Mouse (Mus musculus): ENCODE measurements around the gene 5430427O19Rik. TPM values are rescaled to one million over a fixed set of nuclear protein-coding genes. Genes with fewer than 3 reads are reported as not detected.

5430427O19Rik gene
- under 1 TPM in 1 of 2 experiments, not detected in 1; 0.05 TPM for total RNA-seq (2021)
- long read RNA-seq, experiment 1: 0 reads
- long read RNA-seq, experiment 2: 0 reads

- DNase-seq: no peak
- Histone ChIP-seq H3K27ac (no peak within 1 kb of the TSS), H3K4me3 (no peak within 1 kb of the TSS; the same call in 1 of the 2 replicates)
- intact Hi-C loops (cut with DNase I): no loop called here
- no peak for TF ChIP-seq CTCF (IDR thresholded peaks at IDR 0.05)
Measured at GRCm38 (mm10) chrX:85869914-85870483, at the start of gene 5430427O19Rik. 5430427O19Rik (plus strand) TSS chrX:85870354.

DNA sequence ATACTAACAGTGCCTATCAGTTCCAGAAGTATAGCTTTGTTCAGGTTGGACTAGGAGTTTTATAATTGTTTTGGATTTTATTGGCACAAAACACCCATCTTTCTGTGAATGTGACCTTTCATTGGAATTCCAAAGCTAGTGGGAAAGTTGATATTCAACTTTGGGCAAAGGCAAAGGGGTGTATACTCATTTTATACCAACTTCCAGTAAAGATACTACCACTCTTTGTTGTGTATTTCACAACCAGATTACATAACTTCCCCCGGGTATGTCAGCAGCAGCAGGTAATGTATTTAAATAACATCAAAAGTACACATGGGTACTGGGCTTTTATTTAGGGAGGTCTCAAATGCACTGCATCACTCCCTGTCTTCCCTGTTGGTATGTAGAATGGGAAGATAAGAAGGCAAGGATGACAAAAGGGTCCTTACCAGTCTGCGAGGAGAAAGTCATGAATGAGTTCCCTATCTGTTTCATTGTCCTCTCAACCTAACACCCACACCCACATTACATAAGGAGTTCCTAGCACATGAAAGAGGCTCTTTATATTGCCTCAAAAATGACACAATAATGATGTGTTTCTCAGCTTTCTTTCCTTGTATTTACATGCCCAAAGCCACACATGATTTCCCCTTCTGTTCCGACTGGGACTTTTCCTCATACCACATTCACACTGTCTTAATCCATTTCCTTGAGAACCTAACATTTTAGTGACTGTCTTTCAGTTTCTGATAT lies 42.3 kb upstream of the 5430427O19Rik start:
- Histone ChIP-seq H3K4me3 (no peak overlapping the region), H3K27ac (no peak overlapping the region)
- TF ChIP-seq CTCF (IDR thresholded peaks at IDR 0.05): no peak
- no peak for DNase-seq
- intact Hi-C loops (cut with DNase I): no loop called here

- intact Hi-C loops (cut with DNase I): no loop called here
- Histone ChIP-seq H3K27ac (no peak overlapping the region), H3K4me3 (no peak overlapping the region)
- TF ChIP-seq CTCF (IDR thresholded peaks at IDR 0.05): no peak
- DNase-seq: no peak
Measured at GRCm38 (mm10) chrX:85829000-85829399, 41.2 kb upstream of the 5430427O19Rik start.

DNA sequence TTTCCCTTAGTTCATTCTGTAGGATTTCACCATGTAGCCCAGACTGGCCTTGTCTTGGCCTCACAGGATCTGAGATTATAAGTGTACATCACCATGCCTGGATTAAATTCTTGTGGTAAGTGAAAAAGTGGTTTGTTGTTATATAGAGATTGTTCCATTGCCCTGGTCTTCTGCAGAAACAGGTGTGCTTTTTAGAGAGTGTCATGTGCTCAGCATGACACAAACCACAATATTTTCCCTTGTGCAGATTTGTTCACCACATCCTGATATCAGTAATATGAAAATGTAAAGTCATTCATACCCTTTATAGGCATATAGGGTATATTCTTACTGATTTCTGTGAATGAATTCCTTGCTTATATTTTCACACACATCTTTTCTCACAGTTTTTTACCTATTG lies 31.0 kb upstream of the 5430427O19Rik start:
- TF ChIP-seq CTCF (IDR thresholded peaks at IDR 0.05): no peak
- H3K27ac ChIP-seq: no peak overlapping the region
- DNase-seq: no peak
- H3K4me3 ChIP-seq: no peak overlapping the region
- intact Hi-C loops (cut with DNase I): no loop called here

DNA sequence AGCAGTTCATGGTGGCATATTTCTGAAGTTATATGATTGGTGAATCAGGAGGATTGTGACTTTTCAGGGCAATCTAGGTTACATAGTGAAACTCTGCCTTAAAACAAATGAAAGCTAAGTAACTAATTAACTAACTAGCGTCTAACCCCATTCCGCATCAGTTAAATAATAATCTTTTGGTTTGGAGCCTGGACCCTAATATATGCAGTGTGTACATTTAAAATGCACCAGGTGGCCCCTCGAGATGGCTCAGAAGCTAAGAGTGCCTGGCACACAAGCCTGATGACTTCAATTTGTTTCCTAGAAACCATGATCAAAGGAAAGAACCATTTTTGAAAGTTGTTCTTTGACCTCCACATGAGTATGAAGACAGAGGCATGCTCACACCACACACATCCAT lies 14.2 kb upstream of the 5430427O19Rik start:
- Histone ChIP-seq H3K27ac (no peak overlapping the region), H3K4me3 (no peak overlapping the region)
- TF ChIP-seq CTCF (IDR thresholded peaks at IDR 0.05): no peak
- DNase-seq: no peak
- intact Hi-C loops (cut with DNase I): no loop called here

DNA sequence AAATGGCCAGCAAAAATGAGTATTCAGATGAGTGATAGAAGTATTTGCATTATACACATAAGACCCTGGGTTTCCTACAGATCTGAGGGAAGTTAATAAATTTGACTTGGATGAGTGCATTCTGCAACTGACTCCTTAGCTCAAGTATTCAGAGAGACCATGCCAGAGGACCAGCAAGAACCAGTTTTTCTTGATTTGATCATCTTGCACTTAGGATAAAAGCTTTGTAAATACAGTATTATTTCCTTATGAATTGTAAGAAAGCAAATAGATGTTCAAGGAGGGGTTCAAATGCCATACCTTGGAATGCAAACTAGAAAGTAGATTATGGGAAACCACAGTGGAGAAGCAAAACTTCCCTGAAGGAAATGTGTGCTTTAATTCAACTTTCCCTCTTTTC lies 13.0 kb upstream of the 5430427O19Rik start:
- intact Hi-C loops (cut with DNase I): no loop called here
- no peak for TF ChIP-seq CTCF (IDR thresholded peaks at IDR 0.05)

DNA sequence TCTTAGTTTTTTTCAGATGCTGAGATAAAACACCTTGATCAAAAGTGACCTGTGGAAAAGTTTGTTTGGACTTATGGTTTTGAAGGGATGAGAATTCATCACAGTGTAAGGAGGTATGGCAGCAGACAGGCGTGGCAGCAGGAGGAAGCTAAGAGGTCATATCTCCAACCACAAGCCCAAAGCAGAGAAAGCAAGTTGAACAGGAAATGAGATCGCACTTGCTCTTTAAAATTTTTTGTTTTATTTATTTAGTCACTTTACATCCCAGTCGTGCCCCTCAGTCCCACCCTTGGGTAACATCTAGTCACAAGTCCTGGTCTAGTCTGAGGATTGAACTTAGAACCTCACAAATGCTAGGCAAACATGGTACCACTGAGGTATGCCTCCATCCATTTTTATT lies 2.1 kb upstream of the 5430427O19Rik start:
- Histone ChIP-seq H3K27ac (no peak overlapping the region), H3K4me3 (no peak overlapping the region)
- no peak for DNase-seq
- TF ChIP-seq CTCF (IDR thresholded peaks at IDR 0.05): no peak
- intact Hi-C loops (cut with DNase I): no loop called here

More for the DNA sequence above, 13.0 kb upstream of the 5430427O19Rik start:
- DNase-seq: no peak
- H3K4me3 ChIP-seq: no peak overlapping the region
- no peak overlapping the region for H3K27ac ChIP-seq

GRCm38 (mm10) chrX:85871371-85872056 lies 1.4 kb downstream of the 5430427O19Rik start:
- TF ChIP-seq CTCF (IDR thresholded peaks at IDR 0.05): no peak
- H3K27ac ChIP-seq: no peak overlapping the region
- no peak overlapping the region for H3K4me3 ChIP-seq
- intact Hi-C loops (cut with DNase I): no loop called here
- DNase-seq: no peak

- DNase-seq: no peak
- intact Hi-C loops (cut with DNase I): no loop called here
- Histone ChIP-seq H3K27ac (no peak overlapping the region), H3K4me3 (no peak overlapping the region)
- no peak for TF ChIP-seq CTCF (IDR thresholded peaks at IDR 0.05)
Measured at GRCm38 (mm10) chrX:85874367-85874766, 4.2 kb downstream of the 5430427O19Rik start.

- no peak for DNase-seq
- H3K27ac ChIP-seq: no peak overlapping the region
- no peak overlapping the region for H3K4me3 ChIP-seq
- TF ChIP-seq CTCF (IDR thresholded peaks at IDR 0.05): no peak
- intact Hi-C loops (cut with DNase I): no loop called here
Measured at GRCm38 (mm10) chrX:85875951-85876350, 5.8 kb downstream of the 5430427O19Rik start.

DNA sequence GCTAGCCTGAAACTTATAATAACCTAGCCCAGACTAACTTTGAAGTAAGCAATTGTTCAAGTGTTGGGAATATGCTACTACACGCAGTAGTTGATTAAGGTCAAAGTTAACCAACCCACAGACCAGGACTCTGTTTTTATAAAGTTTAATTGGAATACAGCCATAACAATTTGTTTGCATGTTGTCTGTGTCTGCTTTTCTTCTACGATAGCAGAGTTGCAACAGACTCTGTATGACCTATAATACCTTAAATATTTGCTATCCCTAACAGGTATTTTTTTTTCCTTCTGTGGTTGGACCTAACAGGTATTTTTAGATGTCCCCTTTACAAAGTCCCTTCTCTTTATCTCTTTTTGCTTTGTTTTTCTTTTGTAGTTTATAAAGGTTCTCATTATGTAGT lies 7.6 kb downstream of the 5430427O19Rik start:
- no peak overlapping the region for H3K4me3 ChIP-seq
- no peak overlapping the region for H3K27ac ChIP-seq
- intact Hi-C loops (cut with DNase I): loop anchor here (2.0 kb wide), 1 partner anchor 201 kb away; no protein-coding TSS in a partner anchor
- no peak for TF ChIP-seq CTCF (IDR thresholded peaks at IDR 0.05)
- no peak for DNase-seq

GRCm38 (mm10) chrX:85878293-85878692 lies 8.1 kb downstream of the 5430427O19Rik start:
- Histone ChIP-seq H3K27ac (no peak overlapping the region), H3K4me3 (no peak overlapping the region)
- intact Hi-C loops (cut with DNase I): loop anchor here (2.0 kb wide), 1 partner anchor 201 kb away; no protein-coding TSS in a partner anchor
- TF ChIP-seq CTCF (IDR thresholded peaks at IDR 0.05): no peak
- DNase-seq: no peak
